Mouse (Mus musculus) liver, adult 2 months (tissue): ENCODE measurements at regions not wholly inside any gene's neighbourhood (a gene's known extent, or its start where the extent isn't known, plus 50 kb on each side); places are given as distances from the start of the nearest gene placed in this dataset.

Experiments used
- DNase-seq: peaks from one replicate; pipeline ENCODE4 v3.0.0-alpha.2; 2011; ENCODE audit warnings: low read depth, low spot score; ENCODE audit errors: extremely low read depth
- H3K27ac ChIP-seq: fragments of 200-500 bp; replicated peaks from 2 replicates; pipeline ENCODE4 v1.5.1; 2012; ENCODE audit warnings: low read depth, mild to moderate bottlenecking, control low read depth, inconsistent platforms, low read length; ENCODE audit not compliant: insufficient read depth
- H3K27me3 ChIP-seq: fragments of 200-500 bp; 2 replicates; pipeline ENCODE4 v1.6.1; 2012; ENCODE audit warnings: mild to moderate bottlenecking, moderate library complexity, low read length, inconsistent platforms; ENCODE audit not compliant: control insufficient read depth, insufficient read depth
- H3K36me3 ChIP-seq: fragments of 200-500 bp; 2 replicates; pipeline ENCODE4 v1.6.1; 2012; ENCODE audit warnings: low read length, inconsistent platforms; ENCODE audit not compliant: control insufficient read depth, insufficient read depth
- H3K4me1 ChIP-seq: fragments of 200-500 bp; 2 replicates; pipeline ENCODE4 v1.6.1; 2011; ENCODE audit warnings: low read length; ENCODE audit not compliant: control insufficient read depth, insufficient read depth
- H3K4me3 ChIP-seq: fragments of 200-500 bp; 2 replicates; pipeline ENCODE4 v1.5.1; 2011; ENCODE audit warnings: low read depth, mild to moderate bottlenecking, control low read depth, low read length, moderate library complexity; ENCODE audit not compliant: insufficient read depth
- H3K79me2 ChIP-seq: fragments of 200-500 bp; 2 replicates; pipeline ENCODE4 v1.6.1; 2012; ENCODE audit warnings: inconsistent platforms, mild to moderate bottlenecking, low read length, moderate library complexity; ENCODE audit not compliant: control insufficient read depth, insufficient read depth
- H3K9ac ChIP-seq: fragments of 200-500 bp; 2 replicates; pipeline ENCODE4 v1.6.1; 2012; ENCODE audit warnings: low read depth, mild to moderate bottlenecking, control low read depth, inconsistent platforms, low read length
- CTCF ChIP-seq: fragments of 200-500 bp; IDR thresholded peaks from 2 replicates; pipeline ENCODE4 v1.5.1; 2011; ENCODE audit warnings: low read depth, low read length, control low read depth
- POLR2A ChIP-seq: fragments of 200-500 bp; IDR thresholded peaks from 2 replicates; pipeline ENCODE4 v1.6.1; 2011; ENCODE audit warnings: low read length, control low read depth; ENCODE audit not compliant: insufficient read depth; ENCODE audit errors: extremely low read depth
- WGBS: fragments of 180-500 bp; shearing (Covaris S2); methylation state at CpG from one replicate; pipeline ENCODE4 v1.1.7; 2018; 5-methylcytosine and 5-hydroxymethylcytosine counted together

GRCm38 (mm10) chr1:143200971-143201370, 439.5 kb upstream of the B3galt2 start:
- Histone ChIP-seq H3K36me3 (no peaks in the 10 kb centered on the region), H3K4me1 (no peaks in the 10 kb centered on the region), H3K9ac (no peak overlapping the region), H3K79me2 (no peaks in the 10 kb centered on the region), H3K4me3 (no peak overlapping the region), H3K27ac (no peak overlapping the region), H3K27me3 (no peaks in the 10 kb centered on the region)
- WGBS: 78% methylated on average over 5 of the region's 5 CpGs
- TF ChIP-seq POLR2A: no peak
- no peak for TF ChIP-seq CTCF
- DNase-seq: no peak

DNA sequence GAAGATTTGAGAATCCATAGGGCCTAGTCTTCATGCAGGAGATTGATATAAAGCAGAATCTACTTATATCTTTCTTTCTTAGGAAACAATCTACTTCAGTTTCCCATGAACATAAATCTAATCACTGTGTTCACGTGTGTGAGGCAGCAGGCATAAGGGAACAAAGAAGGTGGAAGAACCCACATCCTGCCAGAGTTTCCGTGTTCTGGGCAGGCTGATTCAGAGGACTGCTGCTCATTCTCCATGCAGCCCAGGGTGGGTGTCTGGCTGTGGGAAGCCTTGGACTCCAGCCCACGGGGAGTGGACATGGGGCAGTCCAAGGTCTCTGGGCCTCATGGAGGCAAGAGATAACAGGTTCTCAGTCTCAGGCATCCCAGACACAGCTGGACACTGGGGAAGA, 438.3 kb upstream of the B3galt2 start:
- DNase-seq: no peak
- H3K4me3 ChIP-seq: no peak overlapping the region
- H3K4me1 ChIP-seq: no peaks in the 10 kb centered on the region
- TF ChIP-seq CTCF (no peak), POLR2A (no peak)
- no peak overlapping the region for H3K9ac ChIP-seq
- WGBS: 62% methylated on average over 3 of the region's 3 CpGs
- no peaks in the 10 kb centered on the region for H3K79me2 ChIP-seq
- H3K27me3 ChIP-seq: no peaks in the 10 kb centered on the region
- no peak overlapping the region for H3K27ac ChIP-seq
- no peaks in the 10 kb centered on the region for H3K36me3 ChIP-seq

DNA sequence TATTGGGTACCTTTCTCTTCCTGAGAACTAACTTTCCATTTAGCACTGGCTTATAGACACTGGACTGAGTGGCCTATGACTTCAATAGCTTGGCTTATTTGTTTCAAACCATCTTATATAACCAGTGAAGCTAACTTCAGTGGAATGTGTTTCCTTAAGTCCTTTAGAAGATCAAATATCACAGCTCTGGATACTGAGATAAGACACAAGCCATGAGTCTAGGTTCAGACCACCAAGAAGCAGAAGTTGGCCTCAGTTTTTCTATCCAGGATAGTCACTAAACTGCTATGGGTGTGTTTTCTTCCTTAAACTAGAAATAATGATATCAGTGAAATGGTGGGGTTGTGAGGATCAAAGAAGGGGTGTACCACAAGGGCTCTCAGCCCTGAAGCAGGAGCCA, 436.4 kb upstream of the B3galt2 start:
- Histone ChIP-seq H3K36me3 (no peaks in the 10 kb centered on the region), H3K27ac (no peak overlapping the region), H3K9ac (no peak overlapping the region), H3K4me1 (no peaks in the 10 kb centered on the region), H3K27me3 (no peaks in the 10 kb centered on the region), H3K4me3 (no peak overlapping the region), H3K79me2 (no peaks in the 10 kb centered on the region)
- TF ChIP-seq POLR2A (no peak), CTCF (no peak)
- no peak for DNase-seq

GRCm38 (mm10) chr1:143206995-143207394, 433.5 kb upstream of the B3galt2 start:
- Histone ChIP-seq H3K27me3 (no peaks in the 10 kb centered on the region), H3K27ac (no peak overlapping the region), H3K4me3 (no peak overlapping the region), H3K36me3 (no peaks in the 10 kb centered on the region), H3K9ac (no peak overlapping the region), H3K79me2 (no peaks in the 10 kb centered on the region), H3K4me1 (no peaks in the 10 kb centered on the region)
- WGBS: 82% methylated on average over 3 of the region's 3 CpGs
- TF ChIP-seq POLR2A: no peak
- no peak for TF ChIP-seq CTCF
- no peak for DNase-seq

DNA sequence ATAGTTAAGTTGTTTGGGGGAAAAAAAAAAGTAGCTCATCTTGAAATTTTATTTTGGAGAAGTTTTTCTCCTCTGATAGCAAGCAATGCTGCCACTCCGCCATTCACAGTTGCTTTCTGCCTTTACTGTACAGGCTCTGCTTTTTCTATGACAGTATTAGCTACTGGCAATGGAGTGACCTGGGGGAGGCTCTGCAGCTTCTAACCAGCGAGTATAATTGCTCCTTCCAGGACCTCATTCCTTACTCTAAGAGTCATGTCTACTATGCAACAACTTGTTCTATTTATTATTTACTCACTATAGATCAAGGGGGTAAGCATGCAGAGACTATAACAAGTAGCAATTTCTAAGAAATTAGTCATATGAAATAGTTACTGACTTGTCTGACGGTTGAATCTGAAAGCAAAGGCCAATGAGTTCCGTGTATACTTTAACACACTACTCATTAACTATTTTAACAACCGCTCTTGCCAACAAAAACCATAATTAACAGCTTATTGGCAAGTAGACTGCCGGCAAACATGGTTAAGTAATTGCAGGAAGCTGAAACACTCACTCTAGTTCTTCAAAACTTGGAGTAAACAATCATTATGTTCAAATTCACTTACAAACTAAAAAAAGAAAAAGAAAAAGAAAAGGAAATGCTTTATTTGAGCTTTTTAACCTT, 432.9 kb upstream of the B3galt2 start:
- Histone ChIP-seq H3K27ac (no peak overlapping the region), H3K36me3 (no peaks in the 10 kb centered on the region), H3K4me3 (no peak overlapping the region), H3K79me2 (no peaks in the 10 kb centered on the region), H3K9ac (no peak overlapping the region), H3K27me3 (no peaks in the 10 kb centered on the region), H3K4me1 (no peaks in the 10 kb centered on the region)
- 79% methylated on average over 6 of the region's 6 CpGs for WGBS
- DNase-seq: no peak
- TF ChIP-seq CTCF: no peak

GRCm38 (mm10) chr1:143217401-143217800, 423.1 kb upstream of the B3galt2 start:
- TF ChIP-seq POLR2A (no peak), CTCF (no peak)
- Histone ChIP-seq H3K9ac (no peak overlapping the region), H3K27ac (no peak overlapping the region), H3K4me1 (no peaks in the 10 kb centered on the region), H3K4me3 (no peak overlapping the region), H3K79me2 (no peaks in the 10 kb centered on the region), H3K27me3 (no peaks in the 10 kb centered on the region), H3K36me3 (no peaks in the 10 kb centered on the region)
- no peak for DNase-seq
